In genomic region chr17:27501331-27502251, GRCm38 (mm10) we compare ENCODE assay signal across 8 mouse cellular contexts. TPM values are rescaled to one million over a fixed set of nuclear protein-coding genes. Genes with fewer than 3 reads are reported as not detected.
DNase-seq lines count a peak whose midpoint lies in the region; ATAC-seq and TF ChIP-seq lines count a peak whose summit lies in the region.

No protein-coding gene starts in this region.

- peak overlapping the region; percentile 5; the same call in 1 of the 2 replicates for H3K4me2 ChIP-seq in hindbrain, embryonic 11.5 days (replicated peaks; ENCODE audit: low read depth, low read length)

- peak overlapping the region; percentile 35 for H3K9ac ChIP-seq in hindbrain, embryonic 11.5 days (ENCODE audit: low read depth, low read length)

- TF ChIP-seq CTCF in kidney, adult 2 months (conservative IDR thresholded peaks at IDR 0.05; ENCODE audit: insufficient read depth, insufficient read length, low read depth, low read length): no peak
- TF ChIP-seq CTCF in cerebellum, adult 2 months (IDR thresholded peaks at IDR 0.05; ENCODE audit: borderline replicate concordance, insufficient read depth, low read depth, low read length): no peak

- H3K36me3 ChIP-seq in kidney, adult 2 months (ENCODE audit: control insufficient read depth, insufficient read depth, low read length): no peaks in the 10 kb centered on the region
- no peaks in the 10 kb centered on the region for H3K36me3 ChIP-seq in hindbrain, embryonic 11.5 days (ENCODE audit: control insufficient read depth, insufficient read depth, low read length)

- TF ChIP-seq POLR2A in kidney, adult 2 months (IDR thresholded peaks at IDR 0.05; ENCODE audit: low read depth, low read length): no peak
- TF ChIP-seq POLR2A in cerebellum, adult 2 months (IDR thresholded peaks at IDR 0.05; ENCODE audit: borderline replicate concordance, insufficient read depth, low read length): no peak

- H3K9me3 ChIP-seq in hindbrain, embryonic 11.5 days (ENCODE audit: control insufficient read depth, low read length): no peaks in the 10 kb centered on the region

- ATAC-seq in hindbrain, embryonic 11.5 days (ENCODE audit: low FRiP score): peak; percentile 80

- H3K4me3 ChIP-seq in kidney, adult 2 months (ENCODE audit: insufficient read depth, low read depth, low read length): no peak overlapping the region
- H3K4me3 ChIP-seq in cerebellum, adult 2 months (replicated peaks; ENCODE audit: insufficient read depth, low read depth, low read length): peak overlapping the region; percentile 44
- H3K4me3 ChIP-seq in hindbrain, embryonic 11.5 days (ENCODE audit: low read depth, low read length): no peak overlapping the region

- H3K27ac ChIP-seq in kidney, adult 2 months (ENCODE audit: insufficient read depth, low read depth, low read length): no peak overlapping the region
- H3K27ac ChIP-seq in cerebellum, adult 2 months (ENCODE audit: insufficient read depth, low read length): peak overlapping the region; percentile 98
- H3K27ac ChIP-seq in hindbrain, embryonic 11.5 days (ENCODE audit: low read depth, low read length): peak overlapping the region; percentile 81

- no peaks in the 10 kb centered on the region for H3K27me3 ChIP-seq in kidney, adult 2 months (replicated peaks; ENCODE audit: control insufficient read depth, insufficient read depth, low read length)
- H3K27me3 ChIP-seq in cerebellum, adult 2 months (ENCODE audit: control insufficient read depth, insufficient read depth, low read length): no peaks in the 10 kb centered on the region
- H3K27me3 ChIP-seq in hindbrain, embryonic 11.5 days (ENCODE audit: control insufficient read depth, insufficient read depth, low read length): no peaks in the 10 kb centered on the region

- H3K4me1 ChIP-seq in kidney, adult 2 months (ENCODE audit: control insufficient read depth, insufficient read depth, low read length): no peaks in the 10 kb centered on the region
- H3K4me1 ChIP-seq in cerebellum, adult 2 months (ENCODE audit: control insufficient read depth, insufficient read depth, low read length): peaks cover 74% of the 10 kb centered on the region
- H3K4me1 ChIP-seq in hindbrain, embryonic 11.5 days (replicated peaks; ENCODE audit: control insufficient read depth, insufficient read depth, low read length): peaks cover 24% of the 10 kb centered on the region

- peak; percentile 22 for DNase-seq in kidney, adult 2 months
- DNase-seq in kidney, adult 8-10 months: no peak
- peak; percentile 72 to 77 for DNase-seq in cerebellum, adult 2 months
- peak; percentile 77 for DNase-seq in hindbrain, embryonic 11.5 days (ENCODE audit: low spot score)
- peak; percentile 63 for DNase-seq in mesoderm, embryonic 11.5 days (ENCODE audit: low read depth, low spot score)
- no peak for DNase-seq in layer of hippocampus, adult 18-20 months (ENCODE audit: low spot score in 2 of 2)
- no peak for DNase-seq in MN1 (ENCODE audit: low spot score)
- DNase-seq in spleen, postnatal 14 days (ENCODE audit: low spot score in 2 of 2): no peak

- 15% methylated on average over 18 of the region's 18 CpGs for WGBS in kidney, adult 2 months
- 7% methylated on average over 18 of the region's 18 CpGs for WGBS in cerebellum, adult 2 months
- 6% methylated on average over 17 of the region's 18 CpGs for WGBS in hindbrain, embryonic 11.5 days

RNA-seq across cellular contexts. Expression of gene Grm4, which starts 19.6 kb away (rescaled TPM):
- 0.02 and 0.03 TPM in 2 replicates for polyA plus RNA-seq in kidney, adult 2 months (2012; rRNA removed)
- 310 and 403 TPM in 2 replicates for polyA plus RNA-seq in cerebellum, adult 2 months (2012; rRNA removed)
- 2.5 and 3.6 TPM in 2 replicates for polyA plus RNA-seq in hindbrain, embryonic 11.5 days (2014; fragmentation: Nextera tagmentation; extraction: Ambion mirVana)
- 10 to 100 TPM in 1 of 2 experiments, 1 to 10 TPM in 1; 9.2 to 12.8 TPM for total RNA-seq in layer of hippocampus, adult 18-20 months (2021)

RNA-seq across cellular contexts. Expression of gene Hmga1, which starts 54.7 kb away (rescaled TPM):
- 37.4 and 38.9 TPM in 2 replicates for polyA plus RNA-seq in kidney, adult 2 months (2012; rRNA removed)
- polyA plus RNA-seq in cerebellum, adult 2 months (2012; rRNA removed): 124 and 133 TPM in 2 replicates
- 305 and 319 TPM in 2 replicates for polyA plus RNA-seq in hindbrain, embryonic 11.5 days (2014; fragmentation: Nextera tagmentation; extraction: Ambion mirVana)
- total RNA-seq in layer of hippocampus, adult 18-20 months (2021): 10 to 100 TPM; 42.1 to 44.6 TPM

Comparison
In these comparisons a context has a peak if more than half of its experiments do, and no peak if none do; other contexts are left out.
1. DNase-seq: peak in kidney, adult 2 months (single experiment), cerebellum, adult 2 months (2 of 2), hindbrain, embryonic 11.5 days (single experiment) and mesoderm, embryonic 11.5 days (single experiment); none in kidney, adult 8-10 months (0 of 2), layer of hippocampus, adult 18-20 months (0 of 2), MN1 (single experiment) and spleen, postnatal 14 days (0 of 2).
2. RNA of gene Grm4, which starts 19.6 kb away (polyA plus RNA-seq): 310 to 403 TPM in cerebellum, adult 2 months; 2.5 to 3.6 TPM in hindbrain, embryonic 11.5 days and 0.02 to 0.03 TPM in kidney, adult 2 months; every median in the first group is over 10 times any median in the second.